Mouse (Mus musculus) neural tube, embryonic 10.5 days (tissue): ENCODE data around the gene Ddx47.

Experiments used
- DNase-seq: peaks from one replicate; pipeline ENCODE4 v3.0.0-alpha.2; 2017; ENCODE audit warnings: low spot score; ENCODE audit errors: extremely low spot score

Gene Ddx47

DNA sequence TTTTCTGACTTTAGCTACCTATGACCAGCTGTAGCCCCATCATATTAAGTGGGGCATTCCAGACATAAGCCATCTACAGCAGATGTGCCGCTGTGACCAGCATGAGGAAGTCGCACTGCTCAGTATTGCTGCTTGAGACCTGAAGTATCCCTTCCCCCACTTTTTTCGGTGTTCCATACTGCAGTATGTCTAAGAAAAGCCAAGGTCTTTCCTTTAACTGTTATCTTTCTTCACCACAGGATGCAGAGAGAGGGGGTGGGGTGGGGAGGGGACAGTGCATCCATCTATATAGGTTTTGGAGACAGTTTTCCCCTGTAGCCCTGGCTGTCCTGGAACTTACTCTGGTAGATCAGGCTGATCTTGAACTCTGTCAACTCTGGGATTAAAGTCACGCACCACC, 5.0 kb upstream of the Ddx47 start:
- DNase-seq = no peak

- DNase-seq = no peak
Observed at GRCm38 (mm10) chr6:135011734-135012116, 313 bp downstream of the Ddx47 start.

DNA sequence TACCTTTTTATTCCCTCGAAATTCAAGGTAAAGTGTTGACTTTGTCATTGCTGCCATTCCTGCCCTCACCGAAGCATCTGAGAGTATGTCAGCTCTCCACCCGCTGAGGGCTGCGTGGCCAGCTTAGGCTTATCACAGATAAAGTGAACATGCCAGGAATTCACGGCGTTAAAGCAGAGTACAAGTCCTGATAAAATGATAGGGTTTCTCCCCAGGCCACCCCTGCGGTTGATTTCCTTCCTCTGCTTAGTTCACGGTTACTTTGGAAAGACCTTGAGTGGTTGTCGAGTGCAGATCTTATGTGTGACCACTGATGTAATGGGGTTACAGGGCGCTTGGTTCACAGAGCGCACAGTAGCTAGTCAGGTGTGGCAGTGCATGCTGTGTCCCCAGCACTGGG, 5.8 kb downstream of the Ddx47 start:
- no peak for DNase-seq

GRCm38 (mm10) chr6:135019564-135019963, 8.2 kb downstream of the Ddx47 start:
- DNase-seq = no peak

DNA sequence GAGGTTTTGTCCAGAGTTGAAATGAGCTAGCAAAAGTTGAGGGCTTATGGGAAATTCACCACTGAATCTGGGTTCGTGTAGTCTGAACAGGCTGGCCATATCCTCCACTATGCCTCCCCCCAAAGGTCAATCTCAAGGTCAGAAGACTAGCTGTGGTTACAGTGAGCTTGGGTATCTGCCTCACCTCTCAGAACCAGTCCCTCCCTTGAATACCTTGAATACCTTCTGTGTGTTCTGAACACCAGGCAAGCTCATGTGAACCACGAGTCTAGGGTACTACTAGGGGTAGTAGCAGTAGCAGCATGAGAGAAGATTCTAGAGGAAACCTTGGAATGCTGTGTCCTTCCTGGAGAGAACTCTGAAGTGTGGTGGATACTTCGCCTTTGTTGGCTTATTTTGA, 10.2 kb downstream of the Ddx47 start:
- DNase-seq = no peak

- no peak for DNase-seq
Observed at GRCm38 (mm10) chr6:135023379-135023778, 12.0 kb downstream of the Ddx47 start.

- no peak for DNase-seq
Observed at GRCm38 (mm10) chr6:135024781-135025420, 13.5 kb downstream of the Ddx47 start.

DNA sequence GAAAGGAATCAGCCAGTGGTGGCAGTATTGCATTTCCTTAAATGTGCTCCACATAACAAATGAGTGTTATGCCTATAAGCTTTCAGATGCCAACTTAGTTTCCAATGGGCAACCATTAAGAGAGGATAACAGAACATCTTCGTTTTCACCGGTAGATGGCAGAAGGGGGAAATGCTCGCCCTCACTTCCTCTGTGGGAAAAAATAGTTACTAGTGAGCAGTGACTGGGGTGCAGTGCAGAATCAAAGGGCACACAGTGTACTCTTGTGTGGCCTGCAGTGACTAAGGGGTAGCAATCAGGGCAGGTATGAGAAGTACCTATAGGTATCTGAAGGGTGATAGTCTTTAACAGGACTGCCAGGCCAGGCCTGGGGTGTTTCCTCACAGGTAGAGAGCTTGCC, 14.8 kb downstream of the Ddx47 start:
- DNase-seq = no peak

DNA sequence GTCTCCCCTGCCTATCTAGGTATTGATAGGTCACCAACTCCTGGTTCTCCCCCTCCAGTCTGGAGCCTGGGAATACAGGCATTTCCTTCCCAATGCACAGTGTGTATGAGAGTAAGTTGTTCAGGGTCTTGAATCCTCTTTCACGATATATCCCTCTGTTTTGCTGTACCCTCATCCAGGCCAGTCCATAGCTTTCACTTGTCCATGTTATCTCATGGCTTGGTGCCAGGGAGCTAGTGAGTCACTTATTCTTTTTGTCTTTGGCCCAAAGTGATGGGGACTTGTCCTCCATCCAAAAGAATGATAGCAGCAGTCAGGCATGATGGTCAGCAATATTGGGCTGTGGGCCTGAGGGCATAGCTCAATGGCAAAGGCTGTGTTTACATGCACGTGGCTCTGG, 15.3 kb downstream of the Ddx47 start:
- DNase-seq = no peak

- no peak for DNase-seq
Observed at GRCm38 (mm10) chr6:135029246-135029645, 17.8 kb downstream of the Ddx47 start.

DNA sequence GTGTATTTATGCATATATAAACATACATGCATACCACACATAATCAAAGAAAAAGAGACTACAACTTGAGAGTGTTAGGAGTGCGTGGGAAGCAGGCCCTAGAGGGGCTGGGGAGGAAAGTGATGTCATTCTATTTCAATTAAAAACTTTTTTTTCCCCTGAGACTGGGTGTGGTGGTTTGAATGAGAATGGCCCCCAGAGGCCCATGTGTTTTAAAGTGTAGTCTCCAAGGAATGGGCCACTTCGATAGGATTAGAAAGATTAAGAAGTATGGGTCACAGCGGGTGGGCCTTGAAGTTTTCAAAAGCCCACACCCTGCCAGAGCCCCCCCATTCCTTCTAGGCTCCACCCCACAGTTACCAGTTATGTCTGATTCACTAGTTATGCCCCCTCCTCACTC, 27.3 kb downstream of the Ddx47 start:
- no peak for DNase-seq

- no peak for DNase-seq
Observed at GRCm38 (mm10) chr6:135040275-135040871, 29.0 kb downstream of the Ddx47 start.

- no peak for DNase-seq
Observed at GRCm38 (mm10) chr6:135041930-135042329, 30.5 kb downstream of the Ddx47 start.

DNA sequence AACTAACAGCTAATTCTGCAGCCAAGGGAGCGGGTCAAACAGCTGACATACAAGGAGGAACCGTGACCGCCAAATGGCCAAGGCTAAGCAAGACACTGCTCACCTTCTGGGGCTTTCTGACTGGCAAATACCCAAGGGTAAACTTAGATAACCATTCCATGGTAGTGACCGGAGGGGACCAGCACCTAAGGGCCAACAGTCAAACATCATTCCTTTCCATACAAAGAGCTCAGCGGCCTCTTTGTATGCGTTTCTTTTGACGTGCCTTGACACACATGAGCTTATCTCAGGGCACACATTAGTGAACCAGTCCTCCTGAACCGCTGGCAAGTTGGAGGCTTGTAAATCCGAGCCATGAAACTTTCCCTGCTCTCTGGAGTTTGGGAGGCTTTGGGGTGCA, 35.9 kb downstream of the Ddx47 start:
- DNase-seq = no peak

DNA sequence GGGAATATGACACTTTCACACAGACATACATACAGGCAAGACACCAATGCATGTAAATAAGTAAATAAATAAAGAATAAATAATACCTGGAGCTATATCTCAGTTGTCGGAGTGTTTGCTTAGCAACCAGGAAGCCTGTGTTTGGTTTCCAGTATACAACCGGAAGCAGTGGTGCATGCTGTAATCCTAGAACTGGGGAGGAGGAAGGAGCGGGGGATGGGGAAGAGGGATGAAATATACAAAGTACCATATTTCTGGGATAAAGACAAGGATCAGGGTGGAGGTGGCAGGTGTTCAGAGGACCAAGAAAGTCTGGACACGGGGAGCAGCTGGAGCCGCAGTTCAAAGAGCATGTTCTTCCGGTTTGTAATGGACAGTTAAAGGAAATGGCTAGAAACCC, 37.1 kb downstream of the Ddx47 start:
- DNase-seq = no peak

DNA sequence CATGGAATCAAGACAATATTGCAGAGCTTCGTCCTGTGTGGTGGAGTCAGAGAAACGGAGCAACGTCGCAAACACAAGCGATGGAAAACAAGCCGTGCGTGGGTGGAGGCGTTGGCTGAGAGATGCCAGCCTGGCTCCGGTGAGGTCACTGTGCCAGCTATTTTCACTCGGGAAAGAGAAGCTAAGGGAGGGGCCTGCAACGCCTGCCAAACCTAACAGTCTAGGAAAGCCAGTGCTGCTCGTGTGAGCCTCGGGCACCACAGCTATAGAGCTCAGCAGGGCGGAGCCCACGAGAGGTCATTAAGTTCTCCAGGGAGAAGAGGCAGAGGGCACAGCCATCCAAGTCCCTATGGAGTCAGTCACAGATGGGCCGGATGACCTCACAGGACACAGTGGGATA, 37.5 kb downstream of the Ddx47 start:
- DNase-seq = no peak

DNA sequence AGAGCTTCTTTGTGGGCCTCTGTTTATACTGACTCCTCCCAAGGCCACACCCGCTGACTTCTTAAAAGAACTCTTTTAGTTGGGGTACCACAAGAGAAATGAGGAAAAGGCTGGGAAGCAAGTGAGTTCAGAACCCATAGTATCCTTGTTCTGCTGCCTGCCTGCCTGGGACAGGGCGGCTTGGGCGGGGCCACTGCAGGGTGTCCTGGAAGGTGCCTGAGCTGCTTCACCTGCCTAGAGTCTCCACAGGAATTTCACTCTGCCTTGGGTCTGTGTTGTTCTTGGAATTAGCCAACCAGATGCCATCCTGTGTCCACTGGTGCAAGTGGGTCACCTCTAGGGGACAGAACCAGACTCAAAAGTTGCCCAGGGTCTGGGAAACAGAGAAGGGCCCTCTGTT, 42.4 kb downstream of the Ddx47 start:
- DNase-seq = no peak

GRCm38 (mm10) chr6:135055882-135056281, 44.5 kb downstream of the Ddx47 start:
- no peak for DNase-seq

- no peak for DNase-seq
Observed at GRCm38 (mm10) chr6:135060728-135061127, 49.3 kb downstream of the Ddx47 start.

DNA sequence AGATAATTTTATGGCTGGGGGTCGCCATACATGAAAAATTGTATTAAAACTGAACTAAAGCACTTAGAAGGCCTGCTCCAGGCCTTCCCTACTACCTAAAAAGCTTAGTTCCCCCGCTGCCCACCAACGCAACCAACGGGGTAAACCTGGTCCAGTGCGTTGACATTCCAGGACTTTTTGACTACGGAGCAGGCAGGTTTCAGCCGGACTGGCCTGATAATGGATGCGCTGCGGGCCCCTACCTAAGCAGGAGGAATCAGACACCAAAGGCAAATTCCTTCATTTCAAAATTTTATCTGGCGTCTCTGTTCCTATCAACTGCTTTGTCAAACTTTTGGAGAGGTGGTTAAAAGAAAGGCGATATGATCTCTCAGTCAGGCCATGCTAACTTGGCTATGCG, 53.2 kb downstream of the Ddx47 start:
- DNase-seq = no peak

DNA sequence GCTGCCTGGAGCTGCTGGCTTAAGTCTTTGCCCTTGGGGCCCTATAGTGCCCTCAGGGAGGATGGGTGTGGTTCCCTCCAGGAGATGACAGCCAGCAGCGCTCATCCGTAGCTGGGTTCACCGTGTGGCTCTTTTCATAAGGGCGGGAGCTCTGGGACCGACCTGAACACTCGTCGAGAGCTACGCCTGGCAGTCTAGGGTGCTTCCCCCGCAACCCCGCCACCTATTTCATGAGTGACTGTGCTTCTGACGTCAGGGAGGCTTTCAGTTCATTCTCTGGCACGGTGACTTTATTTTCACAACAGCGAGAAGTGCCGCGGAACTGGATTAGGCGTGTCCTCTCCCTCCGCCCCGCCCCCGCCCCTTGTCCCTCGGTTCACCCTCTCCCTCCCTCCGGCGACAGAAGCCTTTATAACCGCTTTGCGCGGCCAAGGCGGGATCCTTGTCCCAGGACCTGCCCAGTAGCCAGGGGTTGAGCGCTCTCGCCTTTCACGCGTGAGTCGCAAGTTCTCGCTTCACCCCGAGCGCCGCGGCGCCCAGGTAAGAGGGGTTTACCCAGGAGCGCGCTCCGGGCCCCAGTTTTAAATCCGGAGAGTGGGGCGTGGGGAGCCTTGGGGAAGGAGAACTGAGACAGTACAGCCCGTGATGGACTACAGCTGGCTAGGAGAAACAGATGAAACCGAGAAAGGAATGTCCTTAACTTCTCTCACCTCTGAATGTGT, 54.0 kb downstream of the Ddx47 start, which contains the start of gene Gprc5a:
Gene Gprc5a (plus strand): TSS at position 416 of the 722 bp plus-strand sequence.
- DNase-seq = peak; percentile 70

GRCm38 (mm10) chr6:135066795-135067445, 55.5 kb downstream of the Ddx47 start:
- DNase-seq = no peak
